Mouse (Mus musculus): ENCODE data around the gene Utp4. TPM values are rescaled to one million over a fixed set of nuclear protein-coding genes. Genes with fewer than 3 reads are reported as not detected.

The Utp4 gene
- polyA plus RNA-seq, 1 experiment from 2014 or later: 111 TPM

- Histone ChIP-seq H3K27me3 (replicated peaks; ENCODE audit: control insufficient read depth, insufficient read depth, low read length) (peaks cover 8% of the 10 kb centered on the region; the same call in 1 of the 2 replicates), H3K36me3 (ENCODE audit: control insufficient read depth, insufficient read depth, low read length) (no peaks in the 10 kb centered on the region), H3K9ac (ENCODE audit: low read depth, low read length) (peak overlapping the region; percentile 22; the same call in 1 of the 2 replicates), H3K9me3 (ENCODE audit: control insufficient read depth, low read length) (no peaks in the 10 kb centered on the region), H3K27ac (ENCODE audit: low read depth, low read length) (no peak overlapping the region), H3K4me2 (peak overlapping the region; percentile 59), H3K4me1 (replicated peaks; ENCODE audit: control insufficient read depth, insufficient read depth, low read length) (peaks cover 18% of the 10 kb centered on the region), H3K4me3 (ENCODE audit: low read depth, low read length) (peak overlapping the region; percentile 10; the same call in 1 of the 2 replicates)
- no peak for ATAC-seq (replicated peaks; ENCODE audit: low FRiP score)
- peak; percentile 54 for DNase-seq (ENCODE audit: low spot score)
- 15% methylated on average over 22 of the region's 22 CpGs for WGBS
Measured at GRCm38 (mm10) chr8:106932376-106933065, 39.1 kb downstream of the Utp4 start.

- no peaks in the 10 kb centered on the region for H3K36me3 ChIP-seq (ENCODE audit: control insufficient read depth, insufficient read depth, low read length)
- no peak overlapping the region for H3K4me2 ChIP-seq
- H3K27ac ChIP-seq (ENCODE audit: low read depth, low read length): no peak overlapping the region
- DNase-seq (ENCODE audit: low spot score) (no peak), ATAC-seq (replicated peaks; ENCODE audit: low FRiP score) (peak; percentile 42)
- no peak overlapping the region for H3K4me3 ChIP-seq (ENCODE audit: low read depth, low read length)
- peaks cover 20% of the 10 kb centered on the region for H3K4me1 ChIP-seq (replicated peaks; ENCODE audit: control insufficient read depth, insufficient read depth, low read length)
- no peak overlapping the region for H3K9ac ChIP-seq (ENCODE audit: low read depth, low read length)
- WGBS: 74% methylated on average over 4 of the region's 4 CpGs
- H3K9me3 ChIP-seq (ENCODE audit: control insufficient read depth, low read length): no peaks in the 10 kb centered on the region
- H3K27me3 ChIP-seq (replicated peaks; ENCODE audit: control insufficient read depth, insufficient read depth, low read length): peaks cover 8% of the 10 kb centered on the region; the same call in 1 of the 2 replicates
Measured at GRCm38 (mm10) chr8:106933506-106934143, 40.2 kb downstream of the Utp4 start.

GRCm38 (mm10) chr8:106934226-106934977 is 41.0 kb downstream of the Utp4 start:
- Histone ChIP-seq H3K4me2 (no peak overlapping the region), H3K27me3 (replicated peaks; ENCODE audit: control insufficient read depth, insufficient read depth, low read length) (peaks cover 8% of the 10 kb centered on the region; the same call in 1 of the 2 replicates), H3K9ac (ENCODE audit: low read depth, low read length) (no peak overlapping the region), H3K27ac (ENCODE audit: low read depth, low read length) (no peak overlapping the region), H3K36me3 (ENCODE audit: control insufficient read depth, insufficient read depth, low read length) (no peaks in the 10 kb centered on the region), H3K4me3 (ENCODE audit: low read depth, low read length) (no peak overlapping the region), H3K4me1 (replicated peaks; ENCODE audit: control insufficient read depth, insufficient read depth, low read length) (peaks cover 20% of the 10 kb centered on the region), H3K9me3 (ENCODE audit: control insufficient read depth, low read length) (no peaks in the 10 kb centered on the region)
- no peak for ATAC-seq (replicated peaks; ENCODE audit: low FRiP score)
- no peak for DNase-seq (ENCODE audit: low spot score)
- 74% methylated on average over 15 of the region's 16 CpGs for WGBS

- H3K4me3 ChIP-seq (ENCODE audit: low read depth, low read length): peak within 1 kb of the TSS; percentile 78
- peaks cover 8% of the 10 kb centered on the region; the same call in 1 of the 2 replicates for H3K27me3 ChIP-seq (replicated peaks; ENCODE audit: control insufficient read depth, insufficient read depth, low read length)
- ATAC-seq (replicated peaks; ENCODE audit: low FRiP score) (peak; percentile 77), DNase-seq (ENCODE audit: low spot score) (peak; percentile 97)
- peak within 1 kb of the TSS; percentile 85 for H3K4me2 ChIP-seq
- no peaks in the 10 kb centered on the region for H3K9me3 ChIP-seq (ENCODE audit: control insufficient read depth, low read length)
- peaks cover 20% of the 10 kb centered on the region for H3K4me1 ChIP-seq (replicated peaks; ENCODE audit: control insufficient read depth, insufficient read depth, low read length)
- peak within 1 kb of the TSS; percentile 72; the same call in 1 of the 2 replicates for H3K27ac ChIP-seq (ENCODE audit: low read depth, low read length)
- no peaks in the 10 kb centered on the region for H3K36me3 ChIP-seq (ENCODE audit: control insufficient read depth, insufficient read depth, low read length)
- H3K9ac ChIP-seq (ENCODE audit: low read depth, low read length): peak within 1 kb of the TSS; percentile 77
- WGBS: under 1% methylated on average over 38 of the region's 41 CpGs
Measured at GRCm38 (mm10) chr8:106935324-106935869, 42.0 kb downstream of the Utp4 start, which contains the start of gene Sntb2. Sntb2 (plus strand) TSS chr8:106935750.

GRCm38 (mm10) chr8:106935899-106936477 is 42.6 kb downstream of the Utp4 start:
- Histone ChIP-seq H3K27ac (ENCODE audit: low read depth, low read length) (peak overlapping the region; percentile 72; the same call in 1 of the 2 replicates), H3K36me3 (ENCODE audit: control insufficient read depth, insufficient read depth, low read length) (no peaks in the 10 kb centered on the region), H3K4me2 (peak overlapping the region; percentile 85), H3K9me3 (ENCODE audit: control insufficient read depth, low read length) (no peaks in the 10 kb centered on the region), H3K27me3 (replicated peaks; ENCODE audit: control insufficient read depth, insufficient read depth, low read length) (peaks cover 8% of the 10 kb centered on the region; the same call in 1 of the 2 replicates), H3K4me1 (replicated peaks; ENCODE audit: control insufficient read depth, insufficient read depth, low read length) (peaks cover 20% of the 10 kb centered on the region), H3K4me3 (ENCODE audit: low read depth, low read length) (peak overlapping the region; percentile 78), H3K9ac (ENCODE audit: low read depth, low read length) (peak overlapping the region; percentile 77)
- DNase-seq (ENCODE audit: low spot score): peak; percentile 69
- ATAC-seq (replicated peaks; ENCODE audit: low FRiP score): peak; percentile 59
- under 1% methylated on average over 63 of the region's 76 CpGs for WGBS

- no peaks in the 10 kb centered on the region for H3K9me3 ChIP-seq (ENCODE audit: control insufficient read depth, low read length)
- peak overlapping the region; percentile 78 for H3K4me3 ChIP-seq (ENCODE audit: low read depth, low read length)
- peaks cover 20% of the 10 kb centered on the region for H3K4me1 ChIP-seq (replicated peaks; ENCODE audit: control insufficient read depth, insufficient read depth, low read length)
- no peaks in the 10 kb centered on the region for H3K36me3 ChIP-seq (ENCODE audit: control insufficient read depth, insufficient read depth, low read length)
- H3K9ac ChIP-seq (ENCODE audit: low read depth, low read length): peak overlapping the region; percentile 77
- no peak overlapping the region for H3K27ac ChIP-seq (ENCODE audit: low read depth, low read length)
- H3K4me2 ChIP-seq: peak overlapping the region; percentile 85
- peaks cover 8% of the 10 kb centered on the region; the same call in 1 of the 2 replicates for H3K27me3 ChIP-seq (replicated peaks; ENCODE audit: control insufficient read depth, insufficient read depth, low read length)
- 3% methylated on average over 26 of the region's 26 CpGs for WGBS
- no peak for DNase-seq (ENCODE audit: low spot score)
- 0 out of 2 replicates have a peak, but pooled peaks have one; percentile 3 for ATAC-seq (replicated peaks; ENCODE audit: low FRiP score)
Measured at GRCm38 (mm10) chr8:106936478-106937051, 43.1 kb downstream of the Utp4 start.

- H3K27ac ChIP-seq (ENCODE audit: low read depth, low read length): no peak overlapping the region
- no peak for DNase-seq (ENCODE audit: low spot score)
- 51% methylated on average over 14 of the region's 14 CpGs for WGBS
- no peaks in the 10 kb centered on the region for H3K36me3 ChIP-seq (ENCODE audit: control insufficient read depth, insufficient read depth, low read length)
- ATAC-seq (replicated peaks; ENCODE audit: low FRiP score): no peak
- peaks cover 8% of the 10 kb centered on the region; the same call in 1 of the 2 replicates for H3K27me3 ChIP-seq (replicated peaks; ENCODE audit: control insufficient read depth, insufficient read depth, low read length)
- H3K9me3 ChIP-seq (ENCODE audit: control insufficient read depth, low read length): no peaks in the 10 kb centered on the region
- peak overlapping the region; percentile 78 for H3K4me3 ChIP-seq (ENCODE audit: low read depth, low read length)
- H3K4me2 ChIP-seq: peak overlapping the region; percentile 85
- H3K4me1 ChIP-seq (replicated peaks; ENCODE audit: control insufficient read depth, insufficient read depth, low read length): peaks cover 20% of the 10 kb centered on the region
- H3K9ac ChIP-seq (ENCODE audit: low read depth, low read length): no peak overlapping the region; the same call in 1 of the 2 replicates
Measured at GRCm38 (mm10) chr8:106937081-106937800, 43.8 kb downstream of the Utp4 start.
